Mouse (Mus musculus): Measurements from ENCODE around the gene Mipol1. TPM values are rescaled to one million over a fixed set of nuclear protein-coding genes. Genes with fewer than 3 reads are reported as not detected.

Gene Mipol1
- 14.8 TPM for polyA plus RNA-seq (2017; shearing (Covaris generic))

DNA sequence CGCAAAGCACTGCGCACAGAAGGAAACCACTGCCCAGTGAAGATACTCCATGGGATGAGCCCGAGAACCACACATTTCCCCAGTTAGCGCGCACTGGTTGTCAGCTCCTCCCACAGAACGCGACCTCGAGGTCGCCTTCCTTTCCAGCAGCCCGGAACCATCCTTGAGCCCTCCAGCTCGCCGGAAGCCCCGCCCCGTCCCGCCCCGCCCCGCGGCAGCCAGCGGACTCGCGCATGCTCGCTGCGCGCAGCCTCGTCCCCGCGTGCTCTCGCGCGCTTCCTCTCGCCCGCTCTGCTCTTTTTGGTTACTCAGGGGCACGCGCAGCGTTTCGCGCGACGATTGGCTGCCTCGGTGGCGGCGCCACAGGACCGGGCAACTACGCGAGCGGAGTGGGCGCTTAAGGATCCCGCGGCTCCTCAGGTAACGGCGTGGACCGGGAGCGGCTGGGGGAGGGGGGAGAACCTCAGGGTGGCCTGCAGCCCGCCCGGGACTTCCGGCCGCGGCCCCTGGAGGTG is at the start of gene Mipol1, which contains the start of gene Prps1l3:
TSS of gene Mipol1 (plus strand) at position 236 of the 515 bp plus-strand sequence.
TSS of gene Prps1l3 (plus strand) at position 221 of the 515 bp plus-strand sequence.

DNA sequence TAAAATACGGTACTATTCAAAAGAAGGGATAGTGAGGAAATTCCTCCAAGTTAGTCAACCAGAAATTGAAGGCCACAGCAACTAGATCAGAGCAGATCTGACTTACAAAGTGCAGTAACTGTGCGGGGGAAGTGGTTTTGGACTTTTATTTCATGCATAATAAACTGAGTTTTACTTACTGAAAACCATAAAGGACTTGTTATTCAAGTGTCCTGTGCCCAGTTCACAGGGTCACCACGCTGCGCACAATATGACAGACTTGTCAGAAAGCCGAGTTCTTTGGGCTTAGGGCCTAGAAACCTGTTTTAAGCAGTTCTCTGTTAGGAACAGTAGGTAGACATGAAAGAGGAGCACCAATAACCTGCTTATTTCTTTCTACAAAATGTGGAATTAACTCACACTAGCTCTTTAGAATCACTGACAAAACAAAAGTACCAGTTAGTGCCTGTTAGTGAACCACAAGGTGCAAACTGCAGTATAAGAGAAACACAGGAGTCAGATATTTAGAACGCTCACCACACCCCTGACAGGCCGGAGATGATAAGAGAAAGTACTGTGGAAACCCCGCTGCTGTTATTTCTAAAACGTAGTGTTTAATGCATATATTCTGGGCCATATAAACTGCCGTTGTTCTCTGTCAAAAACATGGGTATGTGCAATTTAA is 32.7 kb upstream of the Mipol1 start, which contains the start of gene Slc25a21:
TSS of gene Slc25a21 (minus strand) at position 110 of the 664 bp plus-strand sequence.

Other genes starting within 250 kb of the Mipol1 start
- not detected for gene Slc25a21, start 33.0 kb upstream of the Mipol1 start, polyA plus RNA-seq (2017; shearing (Covaris generic))
- 74.4 TPM for gene Prps1l3, start within 50 bp of the Mipol1 start, polyA plus RNA-seq (2017; shearing (Covaris generic))

Measured in CD4-positive, CD25-positive, alpha-beta regulatory T cell, adult 9 weeks (primary cell).